Mouse (Mus musculus): ENCODE data around the gene Defb23.
A peak's percentile ranks its signal among the peaks of the same experiment; 100 is the strongest.

- TF ChIP-seq CTCF (IDR thresholded peaks at IDR 0.05) (peak; percentile 50), EP300 (IDR thresholded peaks at IDR 0.05) (no peak)
Observed at GRCm38 (mm10) chr2:152493151-152493550, 28.7 kb upstream of the Defb23 start.

Data from lung, postnatal 0 days (tissue).